Mouse (Mus musculus) R1 (cell line): Measurements from ENCODE around the gene Sytl2.
A peak's percentile ranks its signal among the peaks of the same experiment; 100 is the strongest.

Experiments
- DNase-seq: peaks from one replicate; pipeline ENCODE4 v3.0.0-alpha.2; 2018; ENCODE audit warnings: low read depth, low spot score

Gene Sytl2

GRCm38 (mm10) chr7:90457517-90457916, 155.5 kb downstream of the Sytl2 start:
- peak; percentile 62 for DNase-seq
